Mouse (Mus musculus): ENCODE measurements around the gene Myo1f. TPM values are rescaled to one million over a fixed set of nuclear protein-coding genes. Genes with fewer than 3 reads are reported as not detected.

Gene Myo1f
- polyA plus RNA-seq, 1 experiment, result 0.27 TPM

DNA sequence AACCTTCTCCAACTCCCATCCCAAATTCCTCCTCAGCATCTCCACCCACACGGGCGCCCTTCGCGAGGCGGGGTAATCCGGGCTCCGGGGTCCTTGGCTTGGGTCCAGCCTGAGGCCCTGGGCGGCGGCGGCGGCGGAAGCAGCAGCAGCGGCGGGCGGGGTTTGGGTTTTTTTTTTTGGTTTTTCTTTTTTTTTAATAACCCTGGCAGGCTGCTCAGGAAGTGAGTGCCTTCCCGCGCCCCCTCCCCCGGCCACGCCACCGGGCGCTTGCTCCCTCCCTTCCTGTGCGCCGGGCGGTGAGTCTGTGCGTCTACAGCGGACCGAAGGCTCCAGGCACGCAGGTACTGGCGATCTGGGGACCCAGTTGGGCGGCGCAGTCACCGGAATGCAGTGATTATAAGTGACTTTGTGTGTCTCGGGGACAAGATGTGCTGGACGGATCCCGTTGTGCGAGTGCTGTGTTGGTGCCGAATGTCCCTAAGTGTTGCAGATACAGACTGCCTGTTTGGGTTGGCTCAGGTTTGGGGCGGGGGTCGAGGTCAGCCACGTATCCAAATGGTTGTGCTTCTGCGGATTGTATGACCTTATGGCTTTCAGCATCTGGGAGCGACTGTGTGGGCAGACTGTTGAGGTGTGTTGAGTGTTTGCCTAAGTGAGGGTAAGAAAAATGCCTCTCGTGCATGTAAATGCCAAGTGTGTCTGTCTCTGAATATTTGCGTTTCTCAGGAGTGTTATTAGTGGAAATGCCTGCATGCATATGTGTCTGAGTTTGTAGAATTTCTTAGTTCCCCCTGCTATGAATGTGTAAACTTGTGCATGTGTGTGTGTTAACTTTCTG is 31.4 kb upstream of the Myo1f start, which contains the start of gene Adamts10:
Adamts10 (plus strand) TSS at position 287 of the 838 bp plus-strand sequence.
- Histone ChIP-seq H3K4me1 (ENCODE audit: control insufficient read depth, insufficient read depth, low read length) (no peaks in the 10 kb centered on the region), H3K36me3 (ENCODE audit: control insufficient read depth, insufficient read depth, low read length) (no peaks in the 10 kb centered on the region), H3K27me3 (ENCODE audit: control insufficient read depth, insufficient read depth, low read length) (no peaks in the 10 kb centered on the region), H3K27ac (ENCODE audit: control insufficient read depth, insufficient read depth, low read depth, low read length) (peak within 1 kb of the TSS; percentile 8; the same call in 1 of the 2 replicates), H3K4me3 (ENCODE audit: control insufficient read depth, low read depth, low read length) (peak within 1 kb of the TSS; percentile 88)
- TF ChIP-seq CTCF (IDR thresholded peaks at IDR 0.05; ENCODE audit: control insufficient read depth, insufficient read depth, insufficient replicate concordance, low read depth, low read length) (no peak), POLR2A (IDR thresholded peaks at IDR 0.05; ENCODE audit: control insufficient read depth, low read depth, low read length) (peak; percentile 56; the same call in 1 of the 2 replicates)

DNA sequence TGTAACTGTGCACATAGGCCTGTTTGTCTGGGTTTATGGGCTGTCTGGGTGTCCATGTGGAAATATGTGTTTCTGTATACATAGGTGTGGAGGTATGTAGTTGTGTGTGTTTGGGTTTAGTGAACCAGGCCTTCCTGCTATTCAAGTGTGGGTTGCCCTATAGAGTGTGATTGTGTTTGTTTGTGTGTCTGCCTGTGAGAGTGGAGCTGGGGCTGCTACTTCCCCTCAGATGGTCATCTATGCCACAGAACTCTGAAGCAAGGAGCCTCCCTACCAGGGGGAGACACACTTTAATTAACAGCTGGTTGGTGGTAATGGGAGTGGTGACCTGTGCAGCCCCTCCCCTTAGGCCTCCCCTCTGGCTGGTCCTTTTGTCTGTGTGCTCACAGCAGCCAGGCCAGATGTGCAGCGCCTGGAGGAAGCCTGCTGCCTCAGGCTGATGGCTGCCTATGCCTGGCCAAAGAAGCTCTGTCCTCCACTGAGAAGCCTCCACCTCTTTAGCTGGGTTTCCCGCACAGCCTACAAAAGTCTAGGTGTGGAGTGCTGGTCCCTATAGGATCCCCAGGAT is 30.6 kb upstream of the Myo1f start:
- H3K27me3 ChIP-seq (ENCODE audit: control insufficient read depth, insufficient read depth, low read length), result no peaks in the 10 kb centered on the region
- no peaks in the 10 kb centered on the region for H3K36me3 ChIP-seq (ENCODE audit: control insufficient read depth, insufficient read depth, low read length)
- peak overlapping the region; percentile 46; the same call in 1 of the 2 replicates for H3K27ac ChIP-seq (ENCODE audit: control insufficient read depth, insufficient read depth, low read depth, low read length)
- no peak overlapping the region; the same call in 1 of the 2 replicates for H3K4me3 ChIP-seq (ENCODE audit: control insufficient read depth, low read depth, low read length)
- H3K4me1 ChIP-seq (ENCODE audit: control insufficient read depth, insufficient read depth, low read length), result no peaks in the 10 kb centered on the region
- TF ChIP-seq CTCF (IDR thresholded peaks at IDR 0.05; ENCODE audit: control insufficient read depth, insufficient read depth, insufficient replicate concordance, low read depth, low read length), result no peak
- TF ChIP-seq POLR2A (IDR thresholded peaks at IDR 0.05; ENCODE audit: control insufficient read depth, low read depth, low read length), result no peak

- no peaks in the 10 kb centered on the region for H3K4me1 ChIP-seq (ENCODE audit: control insufficient read depth, insufficient read depth, low read length)
- peak overlapping the region; percentile 41 for H3K27ac ChIP-seq (ENCODE audit: control insufficient read depth, insufficient read depth, low read depth, low read length)
- no peaks in the 10 kb centered on the region for H3K27me3 ChIP-seq (ENCODE audit: control insufficient read depth, insufficient read depth, low read length)
- TF ChIP-seq CTCF (IDR thresholded peaks at IDR 0.05; ENCODE audit: control insufficient read depth, insufficient read depth, insufficient replicate concordance, low read depth, low read length) (no peak), POLR2A (IDR thresholded peaks at IDR 0.05; ENCODE audit: control insufficient read depth, low read depth, low read length) (no peak)
- H3K36me3 ChIP-seq (ENCODE audit: control insufficient read depth, insufficient read depth, low read length), result no peaks in the 10 kb centered on the region
- H3K4me3 ChIP-seq (ENCODE audit: control insufficient read depth, low read depth, low read length), result no peak overlapping the region
Measured at GRCm38 (mm10) chr17:33526506-33526905, 29.0 kb upstream of the Myo1f start.

DNA sequence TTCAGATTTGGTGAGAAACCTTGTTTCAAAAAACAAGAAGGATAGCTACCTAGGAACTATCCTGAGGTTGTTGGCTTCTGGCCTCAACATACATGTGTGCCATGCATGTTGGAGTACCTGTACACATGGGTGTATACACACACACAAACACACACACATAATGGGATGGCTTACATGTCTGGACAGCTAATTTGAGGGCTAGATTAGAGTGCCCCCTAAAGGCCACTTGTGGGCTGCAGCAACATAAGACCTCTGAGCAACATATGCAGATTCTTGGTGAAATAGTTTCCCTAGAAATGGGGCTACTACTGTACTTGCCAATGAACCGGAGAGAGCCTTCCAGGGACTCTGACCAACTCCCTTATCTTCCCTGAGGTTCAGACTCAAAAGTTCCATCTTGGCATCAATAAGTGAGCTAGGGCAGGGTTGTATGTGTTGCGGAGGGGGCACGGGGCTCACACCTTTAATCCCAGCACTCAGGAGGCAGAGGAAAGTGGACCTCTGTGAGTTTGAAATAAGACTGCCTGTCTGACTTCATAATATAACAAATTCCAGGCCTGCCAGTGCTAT is 16.3 kb upstream of the Myo1f start:
- no peak for TF ChIP-seq POLR2A (IDR thresholded peaks at IDR 0.05; ENCODE audit: control insufficient read depth, low read depth, low read length)
- no peak for TF ChIP-seq CTCF (IDR thresholded peaks at IDR 0.05; ENCODE audit: control insufficient read depth, insufficient read depth, insufficient replicate concordance, low read depth, low read length)
- Histone ChIP-seq H3K36me3 (ENCODE audit: control insufficient read depth, insufficient read depth, low read length) (no peaks in the 10 kb centered on the region), H3K27me3 (ENCODE audit: control insufficient read depth, insufficient read depth, low read length) (no peaks in the 10 kb centered on the region), H3K4me1 (ENCODE audit: control insufficient read depth, insufficient read depth, low read length) (no peaks in the 10 kb centered on the region), H3K27ac (ENCODE audit: control insufficient read depth, insufficient read depth, low read depth, low read length) (no peak overlapping the region), H3K4me3 (ENCODE audit: control insufficient read depth, low read depth, low read length) (no peak overlapping the region)

DNA sequence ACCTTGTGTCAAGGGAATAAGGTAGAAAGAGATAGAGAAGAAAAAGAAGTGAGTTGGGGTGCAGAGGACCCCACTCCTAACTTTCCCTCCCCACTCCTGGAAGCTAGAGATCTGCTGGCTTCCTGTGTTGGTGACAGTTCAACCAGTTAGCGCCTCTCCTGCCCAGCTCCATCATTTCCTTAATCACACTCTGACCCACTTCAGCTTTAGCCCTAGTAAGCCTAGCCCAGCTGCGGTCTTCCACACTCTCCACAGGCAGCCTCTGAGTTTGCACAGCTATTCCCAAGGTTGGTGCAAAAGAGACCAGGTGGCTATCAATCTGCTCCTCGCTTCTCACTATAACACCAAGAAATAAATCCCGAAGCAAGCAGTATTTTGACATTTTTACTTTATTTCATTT is 15.6 kb upstream of the Myo1f start:
- Histone ChIP-seq H3K36me3 (ENCODE audit: control insufficient read depth, insufficient read depth, low read length) (no peaks in the 10 kb centered on the region), H3K4me1 (ENCODE audit: control insufficient read depth, insufficient read depth, low read length) (no peaks in the 10 kb centered on the region)
- TF ChIP-seq POLR2A (IDR thresholded peaks at IDR 0.05; ENCODE audit: control insufficient read depth, low read depth, low read length), result no peak
- TF ChIP-seq CTCF (IDR thresholded peaks at IDR 0.05; ENCODE audit: control insufficient read depth, insufficient read depth, insufficient replicate concordance, low read depth, low read length), result no peak

GRCm38 (mm10) chr17:33549212-33549611 is 6.3 kb upstream of the Myo1f start:
- no peak overlapping the region for H3K27ac ChIP-seq (ENCODE audit: control insufficient read depth, insufficient read depth, low read depth, low read length)
- no peaks in the 10 kb centered on the region for H3K36me3 ChIP-seq (ENCODE audit: control insufficient read depth, insufficient read depth, low read length)
- no peak overlapping the region for H3K4me3 ChIP-seq (ENCODE audit: control insufficient read depth, low read depth, low read length)
- TF ChIP-seq POLR2A (IDR thresholded peaks at IDR 0.05; ENCODE audit: control insufficient read depth, low read depth, low read length) (no peak), CTCF (IDR thresholded peaks at IDR 0.05; ENCODE audit: control insufficient read depth, insufficient read depth, insufficient replicate concordance, low read depth, low read length) (no peak)
- no peaks in the 10 kb centered on the region for H3K4me1 ChIP-seq (ENCODE audit: control insufficient read depth, insufficient read depth, low read length)
- H3K27me3 ChIP-seq (ENCODE audit: control insufficient read depth, insufficient read depth, low read length), result no peaks in the 10 kb centered on the region

More for the DNA sequence above, 15.6 kb upstream of the Myo1f start:
- Histone ChIP-seq H3K27me3 (ENCODE audit: control insufficient read depth, insufficient read depth, low read length) (no peaks in the 10 kb centered on the region), H3K4me3 (ENCODE audit: control insufficient read depth, low read depth, low read length) (no peak overlapping the region), H3K27ac (ENCODE audit: control insufficient read depth, insufficient read depth, low read depth, low read length) (no peak overlapping the region)

DNA sequence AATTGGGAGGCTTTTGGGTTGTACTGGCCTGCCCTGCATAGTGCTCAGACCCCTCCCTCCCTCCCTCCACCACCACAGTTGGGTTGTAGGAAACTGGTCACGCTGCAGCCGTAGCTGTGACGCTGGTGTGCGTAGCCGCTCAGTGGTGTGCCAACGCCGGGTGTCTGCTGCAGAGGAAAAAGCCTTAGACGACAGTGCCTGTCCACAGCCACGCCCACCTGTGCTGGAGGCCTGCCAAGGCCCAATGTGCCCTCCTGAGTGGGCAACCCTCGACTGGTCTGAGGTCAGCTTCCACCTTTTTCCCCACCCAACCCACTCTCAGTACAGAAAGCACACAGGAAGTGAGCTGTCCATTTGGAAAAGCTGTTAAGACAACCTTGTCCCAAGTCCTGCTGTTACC is 5.1 kb upstream of the Myo1f start:
- TF ChIP-seq CTCF (IDR thresholded peaks at IDR 0.05; ENCODE audit: control insufficient read depth, insufficient read depth, insufficient replicate concordance, low read depth, low read length), result no peak
- no peak for TF ChIP-seq POLR2A (IDR thresholded peaks at IDR 0.05; ENCODE audit: control insufficient read depth, low read depth, low read length)
- H3K27ac ChIP-seq (ENCODE audit: control insufficient read depth, insufficient read depth, low read depth, low read length), result no peak overlapping the region
- no peaks in the 10 kb centered on the region for H3K36me3 ChIP-seq (ENCODE audit: control insufficient read depth, insufficient read depth, low read length)
- no peaks in the 10 kb centered on the region for H3K27me3 ChIP-seq (ENCODE audit: control insufficient read depth, insufficient read depth, low read length)
- H3K4me1 ChIP-seq (ENCODE audit: control insufficient read depth, insufficient read depth, low read length), result no peaks in the 10 kb centered on the region
- H3K4me3 ChIP-seq (ENCODE audit: control insufficient read depth, low read depth, low read length), result no peak overlapping the region
